Mouse (Mus musculus): Measurements from ENCODE around the gene Stip1.

DNA sequence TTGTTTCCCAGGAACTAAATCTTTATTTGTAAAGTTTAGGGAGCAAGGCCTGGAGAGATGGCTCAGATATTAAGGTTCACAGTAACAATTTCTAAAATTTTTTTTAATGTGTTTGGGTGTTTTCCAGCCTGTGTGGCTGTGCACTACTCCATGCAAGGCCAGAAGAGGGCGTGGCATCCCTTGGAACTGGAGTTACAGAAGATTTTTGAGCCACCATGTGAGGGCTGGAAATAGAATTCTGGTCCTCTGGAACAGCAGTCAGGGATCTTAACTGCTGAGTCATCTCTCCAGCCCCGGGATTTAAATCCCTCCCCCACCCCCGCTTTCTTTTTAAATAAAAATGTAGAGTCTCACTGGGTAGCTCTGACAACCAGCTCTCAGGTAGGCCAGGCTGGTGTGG, 15.4 kb upstream of the Stip1 start:
- TF ChIP-seq CTCF (IDR thresholded peaks at IDR 0.05), result no peak
- TF ChIP-seq EP300 (IDR thresholded peaks at IDR 0.05), result no peak; the same call in 1 of the 2 replicates
